In the genomic region with DNA sequence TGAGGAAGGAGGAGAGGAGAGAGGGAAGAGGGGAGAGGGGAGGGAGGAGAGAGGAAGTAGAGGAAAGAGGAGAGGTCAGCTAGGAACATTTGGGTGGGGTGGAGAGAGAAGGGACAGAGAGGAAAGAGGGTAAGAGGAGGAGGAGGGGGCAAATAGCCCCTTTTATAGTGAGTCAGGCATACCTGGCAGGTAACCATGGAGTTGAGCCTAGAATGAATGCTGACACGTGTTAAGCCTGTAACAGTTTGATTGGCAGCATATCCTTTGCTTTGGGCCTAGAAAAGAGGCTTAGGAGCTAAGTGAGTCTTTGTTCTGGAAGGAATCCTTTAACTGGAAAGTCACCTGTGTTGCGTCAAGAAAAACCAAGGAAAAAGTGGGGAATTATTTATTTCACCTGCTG, we compare ENCODE assay signal across 14 mouse cellular contexts.
"Had no signal": no experiment of that assay in that cellular context is flagged by ENCODE, and none has a peak within 500 bp of the region (broad histone marks: within the 10 kb centered on the region; RNA-seq: fewer than 3 reads in every experiment).

No protein-coding gene starts in this region.

- H3K4me2 ChIP-seq: kidney, embryonic 15.5 days; liver, embryonic 13.5 days had no signal

- H3K27ac ChIP-seq: kidney, embryonic 15.5 days; left cerebral cortex, adult 2 months; liver, embryonic 13.5 days had no signal

- H3K36me3 ChIP-seq: kidney, embryonic 15.5 days; liver, embryonic 13.5 days had no signal

- H3K4me3 ChIP-seq: kidney, embryonic 15.5 days; left cerebral cortex, adult 2 months; liver, embryonic 13.5 days; myocyte had no signal

- DNase-seq: kidney, adult 2 months; kidney, postnatal 10 days; kidney, postnatal 36 days; layer of hippocampus, postnatal 36 days; liver, embryonic 13.5 days; lung, adult 2 months; lung, postnatal 14 days; lung, postnatal 4 days; thymus, adult 18-20 months; thymus, postnatal 36 days had no signal

- H3K9me3 ChIP-seq: kidney, embryonic 15.5 days; liver, embryonic 13.5 days had no signal

- H3K9ac ChIP-seq: kidney, embryonic 15.5 days; liver, embryonic 13.5 days had no signal

- H3K27me3 ChIP-seq: kidney, embryonic 15.5 days; liver, embryonic 13.5 days had no signal

- ATAC-seq: intestine, postnatal 0 days had no signal

- H3K4me1 ChIP-seq: kidney, embryonic 15.5 days; liver, embryonic 13.5 days had no signal
